Comparison of ENCODE assay signal across 1 mouse cellular context in the genomic region with DNA sequence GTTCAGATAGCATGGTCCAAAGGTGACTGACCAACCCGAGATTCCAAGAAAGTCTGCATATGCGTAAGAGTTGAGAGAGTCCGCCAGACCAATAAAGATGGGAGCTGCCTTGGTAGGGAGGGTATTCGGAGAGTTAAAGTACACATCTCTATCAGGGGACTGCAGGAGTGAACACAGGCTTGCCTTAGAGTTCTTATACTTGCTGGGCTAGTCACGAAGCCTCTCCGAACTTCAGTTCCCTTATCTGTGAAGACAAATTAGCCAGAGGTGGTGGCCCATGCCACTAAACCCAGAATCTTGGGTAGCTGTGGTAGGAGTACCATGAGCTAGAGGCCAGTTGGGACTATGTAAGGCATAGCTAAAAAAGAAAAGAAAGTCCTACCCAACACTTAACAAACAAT.
TF ChIP-seq lines count a peak whose summit lies in the region.

No protein-coding gene starts in this region.

TF ChIP-seq in MEL, 35 proteins besides CTCF, POLR2A, EP300 and RAD21 (continued from another document):
- no peak for TF ChIP-seq CHD2 (IDR thresholded peaks at IDR 0.05; ENCODE audit: low read length)
- no peak for TF ChIP-seq MAFK (IDR thresholded peaks at IDR 0.05; ENCODE audit: borderline replicate concordance, low read depth, low read length)
- no peak for TF ChIP-seq NRF1 (IDR thresholded peaks at IDR 0.05; ENCODE audit: insufficient read depth, low read depth, low read length, poor library complexity, severe bottlenecking)
- no peak for TF ChIP-seq POLR2AphosphoS2 (IDR thresholded peaks at IDR 0.05; ENCODE audit: low read length)
- no peak for TF ChIP-seq MYB (IDR thresholded peaks at IDR 0.05; ENCODE audit: low read depth, low read length)
- TF ChIP-seq SMC3 (IDR thresholded peaks at IDR 0.05; ENCODE audit: low read depth, low read length), result 0 out of 2 replicates have a peak, but pooled peaks have one; percentile 6
- TF ChIP-seq MAX (IDR thresholded peaks at IDR 0.05; ENCODE audit: low read length), result no peak
- no peak for TF ChIP-seq ZKSCAN1 (IDR thresholded peaks at IDR 0.05; ENCODE audit: low read depth, low read length)
- no peak for TF ChIP-seq ZC3H11A (IDR thresholded peaks at IDR 0.05; ENCODE audit: low read depth, low read length)
- TF ChIP-seq TAL1 (IDR thresholded peaks at IDR 0.05; ENCODE audit: low read length), result peak; percentile 42
- no peak for TF ChIP-seq POLR2AphosphoS5 (IDR thresholded peaks at IDR 0.05; ENCODE audit: borderline replicate concordance, low read depth, low read length)
- no peak for TF ChIP-seq MEF2A (IDR thresholded peaks at IDR 0.05; ENCODE audit: extremely low read depth, insufficient replicate concordance, low read depth, low read length, poor library complexity, severe bottlenecking)
- no peak; the same call in 1 of the 2 replicates for TF ChIP-seq GATA1 (IDR thresholded peaks at IDR 0.05; ENCODE audit: low read depth, low read length)
